Mouse (Mus musculus) hindbrain, postnatal 0 days (tissue): Measurements from ENCODE around the gene Anks1b. TPM values are rescaled to one million over a fixed set of nuclear protein-coding genes. Genes with fewer than 3 reads are reported as not detected.
"Not testable (repeated sequence)": the region's sequence is repeated elsewhere in the genome, so short reads cannot be mapped to it uniquely, and the experiment has no call there.

Experiments used
- ATAC-seq: fragments of 200-750 bp; cut with Nextera tagmentation; 2 replicates; pipeline ENCODE4 v1.8.0; 2017; ENCODE audit warnings: mild to moderate bottlenecking, moderate TSS enrichment, moderate library complexity
- DNase-seq: peaks from one replicate; pipeline ENCODE4 v3.0.0-alpha.2; 2015; ENCODE audit warnings: low spot score
- H3K27ac ChIP-seq: fragments of 300-500 bp; sonication (generic); 2 replicates; pipeline ENCODE4 v1.5.1; 2014; ENCODE audit warnings: mild to moderate bottlenecking
- H3K27me3 ChIP-seq: fragments of 300-500 bp; sonication (generic); 2 replicates; pipeline ENCODE4 v1.6.1; 2014; ENCODE audit warnings: low read length, mixed read lengths; ENCODE audit not compliant: insufficient read depth
- H3K36me3 ChIP-seq: fragments of 300-500 bp; sonication (generic); 2 replicates; pipeline ENCODE4 v1.6.1; 2014; ENCODE audit warnings: low read length, mixed read lengths; ENCODE audit not compliant: insufficient read depth
- H3K4me1 ChIP-seq: fragments of 300-500 bp; sonication (generic); 2 replicates; pipeline ENCODE4 v1.6.1; 2014; ENCODE audit warnings: antibody characterized with exemption, low read length, mixed read lengths; ENCODE audit not compliant: insufficient read depth
- H3K4me2 ChIP-seq: fragments of 300-500 bp; sonication (generic); 2 replicates; pipeline ENCODE4 v1.6.1; 2014; ENCODE audit warnings: low read depth, mild to moderate bottlenecking, low read length, moderate library complexity, mixed read lengths
- H3K4me3 ChIP-seq: fragments of 300-500 bp; sonication (generic); 2 replicates; pipeline ENCODE4 v1.5.1; 2014; ENCODE audit warnings: low read length
- H3K9ac ChIP-seq: fragments of 300-500 bp; sonication (generic); replicated peaks from 2 replicates; pipeline ENCODE4 v1.6.1; 2014; ENCODE audit warnings: mild to moderate bottlenecking, low read length, moderate library complexity, mixed read lengths
- H3K9me3 ChIP-seq: fragments of 300-500 bp; sonication (generic); 2 replicates; pipeline ENCODE4 v1.6.1; 2016; ENCODE audit warnings: low read length, mixed read lengths
- CTCF ChIP-seq: IDR thresholded peaks from 2 replicates; pipeline ENCODE4 v1.5.1; 2016; ENCODE audit warnings: antibody characterized with exemption, control low read depth, low read depth
- WGBS: fragments of 180-500 bp; shearing (Covaris S2); extraction: QIAGEN DNeasy Blood & Tissue Kit; methylation state at CpG from one replicate; pipeline ENCODE4 v1.1.7; 2014; 5-methylcytosine and 5-hydroxymethylcytosine counted together
- polyA plus RNA-seq: library from polyadenylated mRNA; unstranded; fragments of >200 nt; fragmentation: Nextera tagmentation; extraction: Ambion mirVana; gene quantifications from 2 replicates; pipeline ENCODE4 v1.2.1, GENCODE M21; 2015
- total RNA-seq: library from RNA; depleted of rRNA; stranded (reverse); fragments of >200 nt; gene quantifications from 2 replicates; pipeline ENCODE4 v1.2.3, GENCODE M21; 2014

Gene Anks1b
- total and polyA plus RNA-seq, 2 experiments from 2014 or later = 104 to 156 TPM

GRCm38 (mm10) chr10:90627532-90627931, 754.2 kb downstream of the Anks1b start:
- ATAC-seq = no peak
- no peaks in the 10 kb centered on the region for H3K4me1 ChIP-seq
- peak; percentile 29 for DNase-seq
- H3K9me3 ChIP-seq = no peaks in the 10 kb centered on the region
- no peak overlapping the region for H3K9ac ChIP-seq
- 63% methylated on average over 5 of the region's 5 CpGs for WGBS
- H3K27ac ChIP-seq = no peak overlapping the region
- H3K4me3 ChIP-seq = no peak overlapping the region
- no peak overlapping the region for H3K4me2 ChIP-seq
- TF ChIP-seq CTCF = no peak
- no peaks in the 10 kb centered on the region for H3K27me3 ChIP-seq
- H3K36me3 ChIP-seq = no peaks in the 10 kb centered on the region

- WGBS = 60% methylated on average over 7 of the region's 7 CpGs
- no peak for DNase-seq
- H3K4me2 ChIP-seq = no peak overlapping the region
Observed at GRCm38 (mm10) chr10:90630099-90630698, 756.9 kb downstream of the Anks1b start.

GRCm38 (mm10) chr10:90630794-90631193, 757.5 kb downstream of the Anks1b start:
- not testable (repeated sequence) for ATAC-seq, H3K27ac ChIP-seq, H3K4me2 ChIP-seq, DNase-seq, H3K36me3 ChIP-seq, H3K4me1 ChIP-seq, H3K4me3 ChIP-seq, H3K9ac ChIP-seq, H3K9me3 ChIP-seq, H3K27me3 ChIP-seq
- WGBS = 89% methylated on average over 3 of the region's 3 CpGs

More at GRCm38 (mm10) chr10:90630099-90630698, 756.9 kb downstream of the Anks1b start:
- Histone ChIP-seq H3K9ac (no peak overlapping the region), H3K4me1 (no peaks in the 10 kb centered on the region), H3K36me3 (no peaks in the 10 kb centered on the region), H3K27ac (no peak overlapping the region), H3K9me3 (no peaks in the 10 kb centered on the region), H3K4me3 (no peak overlapping the region), H3K27me3 (no peaks in the 10 kb centered on the region)
- TF ChIP-seq CTCF = no peak
- no peak for ATAC-seq

GRCm38 (mm10) chr10:90637352-90637751, 764.0 kb downstream of the Anks1b start:
- H3K4me2 ChIP-seq = no peak overlapping the region
- H3K27me3 ChIP-seq = no peaks in the 10 kb centered on the region
- no peak for TF ChIP-seq CTCF
- 58% methylated on average over 4 of the region's 4 CpGs for WGBS
- H3K9ac ChIP-seq = no peak overlapping the region
- DNase-seq (peak; percentile 20), ATAC-seq (no peak)
- no peak overlapping the region for H3K4me3 ChIP-seq
- H3K4me1 ChIP-seq = 0 out of 2 replicates have a peak, but pooled peaks cover 6% of the 10 kb centered on the region
- H3K9me3 ChIP-seq = no peaks in the 10 kb centered on the region
- no peaks in the 10 kb centered on the region for H3K36me3 ChIP-seq
- H3K27ac ChIP-seq = no peak overlapping the region

- Histone ChIP-seq H3K4me1 (no peaks in the 10 kb centered on the region), H3K4me3 (no peak overlapping the region), H3K27ac (no peak overlapping the region), H3K9ac (no peak overlapping the region), H3K4me2 (no peak overlapping the region), H3K27me3 (no peaks in the 10 kb centered on the region), H3K36me3 (no peaks in the 10 kb centered on the region), H3K9me3 (no peaks in the 10 kb centered on the region)
- WGBS = 86% methylated on average over 2 of the region's 2 CpGs
- ATAC-seq = no peak
- no peak for DNase-seq
- no peak for TF ChIP-seq CTCF
Observed at GRCm38 (mm10) chr10:90649681-90650080, 776.4 kb downstream of the Anks1b start.

- Histone ChIP-seq H3K27ac (no peak overlapping the region; the same call in 1 of the 2 replicates), H3K9me3 (no peaks in the 10 kb centered on the region), H3K9ac (no peak overlapping the region), H3K4me1 (no peaks in the 10 kb centered on the region), H3K4me2 (no peak overlapping the region), H3K27me3 (no peaks in the 10 kb centered on the region), H3K4me3 (no peak overlapping the region), H3K36me3 (no peaks in the 10 kb centered on the region)
- peak; percentile 66 for DNase-seq
- no peak for TF ChIP-seq CTCF
- ATAC-seq = peak; percentile 71; the same call in 1 of the 2 replicates
- WGBS = 54% methylated on average over 7 of the region's 7 CpGs
Observed at GRCm38 (mm10) chr10:90657416-90658120, 784.3 kb downstream of the Anks1b start.

- ATAC-seq (peak; percentile 73), DNase-seq (peak; percentile 51)
- TF ChIP-seq CTCF = no peak
- H3K36me3 ChIP-seq = no peaks in the 10 kb centered on the region
- no peak overlapping the region for H3K9ac ChIP-seq
- H3K27ac ChIP-seq = no peak overlapping the region
- no peaks in the 10 kb centered on the region for H3K27me3 ChIP-seq
- H3K4me2 ChIP-seq = no peak overlapping the region
- H3K4me3 ChIP-seq = no peak overlapping the region
- WGBS = 62% methylated on average over 2 of the region's 2 CpGs
- H3K9me3 ChIP-seq = no peaks in the 10 kb centered on the region
- H3K4me1 ChIP-seq = no peaks in the 10 kb centered on the region
Observed at GRCm38 (mm10) chr10:90666746-90667145, 793.4 kb downstream of the Anks1b start.
